Mouse (Mus musculus) Patski (cell line): ENCODE measurements around the gene Daam2. TPM values are rescaled to one million over a fixed set of nuclear protein-coding genes. Genes with fewer than 3 reads are reported as not detected.
A peak's percentile ranks its signal among the peaks of the same experiment; 100 is the strongest.

ENCODE experiments used
- ATAC-seq: fragments of 100-300 bp; one replicate; pipeline ENCODE4 v1.8.0; 2021
- CTCF ChIA-PET: fragments of 350-600 bp; sonication (Branson Sonifier 250); formaldehyde crosslinking; loops from one replicate; lab custom pipeline; 2022; ENCODE audit warnings: inconsistent platforms; lab: Charles Lee
- POLR2A ChIA-PET: fragments of 350-600 bp; sonication (Branson Sonifier 250); formaldehyde crosslinking; loops from one replicate; lab custom pipeline; 2022; ENCODE audit warnings: antibody characterized with exemption, inconsistent platforms; lab: Charles Lee
- DNase-seq: peaks from one replicate; pipeline ENCODE4 v3.0.0-alpha.2; 2011; ENCODE audit warnings: low read depth, low spot score
- H3K27me3 ChIP-seq: fragments of 371-371 bp; one replicate; pipeline ENCODE4 v1.5.1; 2021
- CTCF ChIP-seq: fragments of 100-300 bp; IDR thresholded peaks from one replicate; pipeline ENCODE4 v1.5.1; 2021
- in situ Hi-C: fragments of 300-500 bp; cut with MboI; formaldehyde crosslinking; loops from 3 replicates; pipeline ENCODE4 v1.11.1; 2018; ENCODE audit warnings: low pct_unique_long_range_greater_than_20kb, mixed read lengths
- polyA plus RNA-seq: library from polyadenylated mRNA; unstranded; gene quantifications from one replicate; pipeline ENCODE4 v1.2.3, GENCODE M21; 2021

The Daam2 gene
- polyA plus RNA-seq, 1 experiment from 2014 or later = 2.4 TPM

DNA sequence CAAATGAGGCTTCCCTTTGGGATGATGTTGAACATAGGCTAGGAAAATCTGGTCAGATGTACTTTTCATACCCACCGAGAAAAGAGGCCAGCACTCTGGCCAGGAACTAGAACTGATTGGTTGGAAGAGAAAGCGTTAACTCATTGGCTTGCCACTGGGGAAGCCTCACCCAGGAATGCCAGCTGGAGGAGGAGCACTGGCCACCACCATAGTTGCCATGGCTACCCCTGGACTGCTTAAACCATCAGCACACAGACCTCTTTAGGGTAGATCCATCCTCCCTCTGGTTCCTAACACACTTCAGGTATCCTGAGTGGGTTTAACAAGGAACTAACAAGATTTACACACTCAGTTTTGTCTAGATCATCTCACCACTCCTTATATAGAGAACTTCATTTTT is 64.5 kb downstream of the Daam2 start:
- POLR2A ChIA-PET = no interaction called here
- in situ Hi-C loops = no loop called here
- CTCF ChIA-PET = interaction anchor here (1.5 kb wide), 1 partner anchor 9 kb away, joined by 3 read pairs; no protein-coding TSS in a partner anchor
- ATAC-seq (no peak), DNase-seq (no peak)
- no peak for TF ChIP-seq CTCF
- no peaks in the 10 kb centered on the region for H3K27me3 ChIP-seq

- no peak for TF ChIP-seq CTCF
- ATAC-seq (no peak), DNase-seq (no peak)
- H3K27me3 ChIP-seq = no peaks in the 10 kb centered on the region
- CTCF ChIA-PET = no interaction called here
- in situ Hi-C loops = no loop called here
- POLR2A ChIA-PET = no interaction called here
Observed at GRCm38 (mm10) chr17:49498169-49498568, 66.0 kb downstream of the Daam2 start.

GRCm38 (mm10) chr17:49493276-49493675 is 70.9 kb downstream of the Daam2 start:
- POLR2A ChIA-PET = interaction anchor here (0.6 kb wide), 1 partner anchor 19 kb away, joined by 4 read pairs; no protein-coding TSS in a partner anchor
- CTCF ChIA-PET = interaction anchor here (1.0 kb wide), 1 partner anchor 11 kb away, joined by 3 read pairs; no protein-coding TSS in a partner anchor
- no peak for ATAC-seq
- TF ChIP-seq CTCF = peak; percentile 37
- H3K27me3 ChIP-seq = no peaks in the 10 kb centered on the region
- DNase-seq = no peak
- in situ Hi-C loops = no loop called here

DNA sequence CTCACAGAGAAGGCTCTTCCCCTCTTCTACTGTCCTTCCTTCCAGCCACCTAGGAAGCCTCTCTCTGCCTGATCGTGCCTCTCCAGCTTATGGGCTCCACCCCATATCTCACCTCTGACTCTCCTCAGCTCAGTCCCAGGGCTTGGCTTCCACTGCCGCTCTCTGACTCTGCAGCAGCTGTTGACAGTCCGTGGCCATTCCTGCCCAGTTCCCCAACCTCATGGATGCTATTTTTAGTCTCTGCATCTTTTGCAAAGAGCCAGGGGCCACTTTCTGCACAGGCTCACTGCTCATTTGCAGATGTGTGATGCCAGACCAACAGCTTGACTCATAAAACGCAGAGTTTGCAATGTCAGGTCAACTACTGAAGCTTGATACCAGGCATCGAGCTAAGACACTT is 75.0 kb downstream of the Daam2 start:
- in situ Hi-C loops = no loop called here
- ATAC-seq (peak; percentile 78), DNase-seq (no peak)
- POLR2A ChIA-PET = no interaction called here
- TF ChIP-seq CTCF = no peak
- CTCF ChIA-PET = interaction anchor here (1.2 kb wide), 1 partner anchor 21 kb away, joined by 3 read pairs; no protein-coding TSS in a partner anchor
- no peaks in the 10 kb centered on the region for H3K27me3 ChIP-seq

- no peak for ATAC-seq
- DNase-seq = no peak
- ChIA-PET CTCF (interaction anchor here (2.9 kb wide), 1 partner anchor 20 kb away, joined by 6 read pairs; no protein-coding TSS in a partner anchor), POLR2A (interaction anchor here (0.6 kb wide), 1 partner anchor 12 kb away, joined by 4 read pairs; no protein-coding TSS in a partner anchor)
- no peak for TF ChIP-seq CTCF
- no peaks in the 10 kb centered on the region for H3K27me3 ChIP-seq
- in situ Hi-C loops = no loop called here
Observed at GRCm38 (mm10) chr17:49484435-49484834, 79.7 kb downstream of the Daam2 start.

DNA sequence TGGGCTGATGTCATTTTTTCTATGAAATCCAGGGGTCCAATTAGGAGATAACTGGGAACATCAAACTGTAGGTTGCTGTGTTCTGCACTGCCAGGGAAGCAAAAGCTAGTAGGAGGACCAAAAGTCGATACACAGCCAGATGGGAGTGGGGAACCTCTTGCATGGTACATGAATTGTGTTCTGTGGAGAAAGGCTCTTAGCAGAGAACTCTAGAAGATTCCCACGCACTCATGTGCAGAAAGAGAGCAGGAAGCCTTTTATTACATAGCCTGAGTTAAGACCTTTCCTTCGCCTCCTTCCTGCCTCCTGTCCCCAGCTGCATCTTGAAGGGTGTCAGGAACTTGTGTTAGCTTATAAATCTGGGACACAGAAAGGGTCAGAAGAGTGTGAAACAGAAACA is 82.3 kb downstream of the Daam2 start:
- in situ Hi-C loops = no loop called here
- ChIA-PET POLR2A (no interaction called here), CTCF (no interaction called here)
- no peak for ATAC-seq
- DNase-seq = no peak
- no peaks in the 10 kb centered on the region for H3K27me3 ChIP-seq
- TF ChIP-seq CTCF = no peak

- no peak for DNase-seq
- no peak for TF ChIP-seq CTCF
Observed at GRCm38 (mm10) chr17:49477370-49477769, 86.8 kb downstream of the Daam2 start.

DNA sequence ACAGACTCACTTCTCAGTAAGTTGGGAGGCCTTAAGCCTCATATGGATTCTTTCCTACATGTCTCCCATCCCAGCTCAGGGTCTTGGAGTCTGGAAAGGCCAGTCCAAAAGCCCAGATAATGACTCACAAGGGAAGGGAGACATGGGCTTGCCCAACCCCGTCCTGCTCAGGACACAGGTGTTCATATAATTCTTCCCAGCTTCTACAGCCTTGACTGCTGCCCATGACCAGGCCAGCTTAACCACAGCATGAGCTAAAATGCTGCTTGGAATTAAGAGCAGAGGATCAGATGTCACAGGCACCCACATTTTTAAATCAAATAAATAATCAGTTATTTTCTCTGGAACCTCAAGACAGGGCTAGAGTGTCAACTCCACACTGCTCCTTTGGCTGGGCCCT is 89.0 kb downstream of the Daam2 start:
- ATAC-seq = no peak
- CTCF ChIA-PET = interaction anchor here (1.3 kb wide), 1 partner anchor 21 kb away, joined by 3 read pairs; no protein-coding TSS in a partner anchor
- H3K27me3 ChIP-seq = no peaks in the 10 kb centered on the region
- DNase-seq = no peak
- in situ Hi-C loops = loop anchor here (5.0 kb wide), 1 partner anchor 37 kb away; no protein-coding TSS in a partner anchor
- no peak for TF ChIP-seq CTCF
- POLR2A ChIA-PET = interaction anchor here (1.1 kb wide), 1 partner anchor 47 kb away, joined by 3 read pairs; no protein-coding TSS in a partner anchor

More at GRCm38 (mm10) chr17:49477370-49477769, 86.8 kb downstream of the Daam2 start:
- H3K27me3 ChIP-seq = no peaks in the 10 kb centered on the region
- ChIA-PET CTCF (interaction anchor here (0.8 to 1.8 kb wide), 2 partner anchors 10 to 33 kb away, joined by 3 to 10 read pairs; no protein-coding TSS in a partner anchor), POLR2A (interaction anchor here (0.6 to 0.8 kb wide), 2 partner anchors 30 to 37 kb away, joined by 3 to 4 read pairs; no protein-coding TSS in a partner anchor)
- in situ Hi-C loops = loop anchor here (5.0 kb wide), 1 partner anchor 35 kb away; no protein-coding TSS in a partner anchor
- ATAC-seq = peak; percentile 19

DNA sequence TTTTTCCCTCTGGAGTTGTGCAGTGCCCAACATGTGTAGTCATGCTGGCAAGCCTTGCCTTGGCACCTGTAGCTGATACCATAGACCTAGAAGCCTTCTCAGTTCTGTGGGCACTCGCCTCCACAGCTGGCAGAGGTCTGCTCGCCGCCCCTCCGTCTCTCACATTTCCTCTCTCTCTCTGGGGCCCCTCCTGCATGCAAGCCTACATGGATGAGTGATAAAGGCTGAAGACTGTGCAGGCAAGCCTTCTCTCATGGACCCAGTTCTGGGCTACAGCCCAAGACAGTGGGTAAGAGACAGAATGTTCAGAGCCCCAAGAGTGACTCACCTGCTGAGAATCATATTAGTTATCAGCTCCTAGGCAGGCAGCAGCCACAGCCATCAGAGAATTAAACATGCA is 90.1 kb downstream of the Daam2 start:
- DNase-seq (no peak), ATAC-seq (peak; percentile 63)
- H3K27me3 ChIP-seq = no peaks in the 10 kb centered on the region
- ChIA-PET POLR2A (interaction anchor here (1.3 kb wide), 1 partner anchor 49 kb away, joined by 4 read pairs; no protein-coding TSS in a partner anchor), CTCF (interaction anchor here (0.7 to 2.2 kb wide), 3 partner anchors 12 to 51 kb away, joined by 3 to 7 read pairs (median 3); no protein-coding TSS in a partner anchor)
- no peak for TF ChIP-seq CTCF
- in situ Hi-C loops = loop anchor here (5.0 kb wide), 1 partner anchor 148 kb away; no protein-coding TSS in a partner anchor

GRCm38 (mm10) chr17:49472626-49473025 is 91.5 kb downstream of the Daam2 start:
- no peaks in the 10 kb centered on the region for H3K27me3 ChIP-seq
- ATAC-seq (peak; percentile 85), DNase-seq (no peak)
- in situ Hi-C loops = loop anchor here (5.0 kb wide), 1 partner anchor 150 kb away; no protein-coding TSS in a partner anchor
- ChIA-PET POLR2A (no interaction called here), CTCF (interaction anchor here (2.2 kb wide), 1 partner anchor 53 kb away, joined by 7 read pairs; no protein-coding TSS in a partner anchor)
- no peak for TF ChIP-seq CTCF
